Mouse (Mus musculus): Measurements from ENCODE around the gene Gm20834. TPM values are rescaled to one million over a fixed set of nuclear protein-coding genes. Genes with fewer than 3 reads are reported as not detected.
"Not testable (repeated sequence)": the region's sequence is repeated elsewhere in the genome, so short reads cannot be mapped to it uniquely, and the experiment has no call there.

The Gm20834 gene
- not detected in 2 replicates for total RNA-seq (2014; rRNA removed)
- not detected in 2 replicates for polyA plus RNA-seq (2015; fragmentation: Nextera tagmentation; extraction: Ambion mirVana)

- not testable (repeated sequence) for H3K9ac ChIP-seq (replicated peaks; ENCODE audit: low read length, poor library complexity, severe bottlenecking); H3K4me2 ChIP-seq (ENCODE audit: low read depth, low read length, poor library complexity, severe bottlenecking); H3K27ac ChIP-seq (ENCODE audit: low read depth, low read length); ATAC-seq (ENCODE audit: low FRiP score); H3K4me3 ChIP-seq (ENCODE audit: low read depth, low read length); H3K4me1 ChIP-seq (ENCODE audit: insufficient read depth, low read length); H3K9me3 ChIP-seq (ENCODE audit: low read length); H3K27me3 ChIP-seq (ENCODE audit: insufficient read depth, low read length); H3K36me3 ChIP-seq (ENCODE audit: insufficient read depth, low read length); DNase-seq (ENCODE audit: low spot score)
- 37% methylated on average over 4 of the region's 4 CpGs for WGBS
Observed at GRCm38 (mm10) chrY:10324489-10324888, at the start of gene Gm20834. TSS of gene Gm20834 (minus strand) at chrY:10324589.

Other genes with a start within 250 kb of the Gm20834 start
- gene Gm21310, start 177.4 kb downstream of the Gm20834 start, total RNA-seq (2014; rRNA removed): not detected in 2 replicates
- not detected in 2 replicates for gene Gm21310, start 177.4 kb downstream of the Gm20834 start, polyA plus RNA-seq (2015; fragmentation: Nextera tagmentation; extraction: Ambion mirVana)
- not detected in 2 replicates for gene Gm28510, start 88.1 kb upstream of the Gm20834 start, total RNA-seq (2014; rRNA removed)
- gene Gm28510, start 88.1 kb upstream of the Gm20834 start, polyA plus RNA-seq (2015; fragmentation: Nextera tagmentation; extraction: Ambion mirVana): not detected in 2 replicates
- gene Gm20737, start 211.5 kb upstream of the Gm20834 start, total RNA-seq (2014; rRNA removed): not detected in 2 replicates
- gene Gm20737, start 211.5 kb upstream of the Gm20834 start, polyA plus RNA-seq (2015; fragmentation: Nextera tagmentation; extraction: Ambion mirVana): not detected in 2 replicates
- gene Gm21775, start 228.9 kb upstream of the Gm20834 start, total RNA-seq (2014; rRNA removed): not detected in 2 replicates
- gene Gm21775, start 228.9 kb upstream of the Gm20834 start, polyA plus RNA-seq (2015; fragmentation: Nextera tagmentation; extraction: Ambion mirVana): not detected in 2 replicates

Data from midbrain, postnatal 0 days (tissue).